8 mouse cellular contexts compared by ENCODE assay signal in genomic region chr14:51007914-51008713, GRCm38 (mm10). TPM values are rescaled to one million over a fixed set of nuclear protein-coding genes. Genes with fewer than 3 reads are reported as not detected.
DNase-seq lines count a peak whose midpoint lies in the region; ATAC-seq lines count a peak whose summit lies in the region.

No protein-coding gene starts in this region.

- no peaks in the 10 kb centered on the region for H3K9me3 ChIP-seq in forebrain, embryonic 13.5 days (replicated peaks)
- H3K9me3 ChIP-seq in forebrain, embryonic 11.5 days (ENCODE audit: control insufficient read depth, low read length) = no peaks in the 10 kb centered on the region
- no peaks in the 10 kb centered on the region for H3K9me3 ChIP-seq in lung, embryonic 15.5 days

- H3K36me3 ChIP-seq in forebrain, embryonic 13.5 days (ENCODE audit: poor library complexity, severe bottlenecking) = no peaks in the 10 kb centered on the region
- no peaks in the 10 kb centered on the region for H3K36me3 ChIP-seq in forebrain, embryonic 11.5 days (ENCODE audit: control insufficient read depth, insufficient read depth, low read length)
- H3K36me3 ChIP-seq in lung, embryonic 15.5 days = no peaks in the 10 kb centered on the region

- no peak overlapping the region for H3K9ac ChIP-seq in forebrain, embryonic 13.5 days
- H3K9ac ChIP-seq in forebrain, embryonic 11.5 days (ENCODE audit: low read length) = no peak overlapping the region
- no peak overlapping the region for H3K9ac ChIP-seq in lung, embryonic 15.5 days

- no peak overlapping the region for H3K4me2 ChIP-seq in forebrain, embryonic 13.5 days
- H3K4me2 ChIP-seq in forebrain, embryonic 11.5 days (ENCODE audit: low read depth, low read length, severe bottlenecking) = no peak overlapping the region
- no peak overlapping the region; the same call in 1 of the 2 replicates for H3K4me2 ChIP-seq in lung, embryonic 15.5 days

- DNase-seq in forebrain, embryonic 11.5 days (ENCODE audit: low spot score) = no peak
- peak; percentile 30 for DNase-seq in brain, embryonic 18.5 days (ENCODE audit: low read depth, low spot score)
- DNase-seq in heart, adult 9 months (ENCODE audit: low spot score in 2 of 2) = peak; percentile 87
- DNase-seq in kidney, postnatal 25 days = peak; percentile 44 to 74
- peak; percentile 13 for DNase-seq in urinary bladder, postnatal 25 days (ENCODE audit: low spot score)
- DNase-seq in cerebellum, adult 11 months = no peak

- 83% methylated on average over 13 of the region's 13 CpGs for WGBS in forebrain, embryonic 13.5 days
- 88% methylated on average over 13 of the region's 13 CpGs for WGBS in forebrain, embryonic 11.5 days
- 42% methylated on average over 13 of the region's 13 CpGs for WGBS in lung, embryonic 15.5 days

- H3K4me1 ChIP-seq in forebrain, embryonic 13.5 days = no peaks in the 10 kb centered on the region
- H3K4me1 ChIP-seq in forebrain, embryonic 11.5 days (replicated peaks; ENCODE audit: control insufficient read depth, insufficient read depth, low read length) = no peaks in the 10 kb centered on the region
- peaks cover 12% of the 10 kb centered on the region for H3K4me1 ChIP-seq in lung, embryonic 15.5 days

- no peaks in the 10 kb centered on the region for H3K27me3 ChIP-seq in forebrain, embryonic 13.5 days
- no peaks in the 10 kb centered on the region for H3K27me3 ChIP-seq in forebrain, embryonic 11.5 days (ENCODE audit: control insufficient read depth, insufficient read depth, low read length)
- no peaks in the 10 kb centered on the region for H3K27me3 ChIP-seq in lung, embryonic 15.5 days

- ATAC-seq in forebrain, embryonic 13.5 days = peak; percentile 38; the same call in 1 of the 2 replicates
- no peak for ATAC-seq in forebrain, embryonic 11.5 days (replicated peaks; ENCODE audit: low FRiP score)
- peak; percentile 94 for ATAC-seq in lung, embryonic 15.5 days (ENCODE audit: borderline replicate concordance, extremely low read depth, low FRiP score, low TSS enrichment)

- H3K4me3 ChIP-seq in forebrain, embryonic 13.5 days = no peak overlapping the region
- no peak overlapping the region for H3K4me3 ChIP-seq in forebrain, embryonic 11.5 days (ENCODE audit: low read depth, low read length)
- H3K4me3 ChIP-seq in lung, embryonic 15.5 days = no peak overlapping the region

- no peak overlapping the region for H3K27ac ChIP-seq in forebrain, embryonic 13.5 days
- H3K27ac ChIP-seq in forebrain, embryonic 11.5 days (ENCODE audit: low read depth, low read length) = no peak overlapping the region
- H3K27ac ChIP-seq in lung, embryonic 15.5 days = peak overlapping the region; percentile 94

RNA-seq across cellular contexts. Expression of gene Rnase10, which starts 0.6 kb away (rescaled TPM):
- not detected in 2 replicates for polyA plus RNA-seq in forebrain, embryonic 13.5 days (2015; fragmentation: Nextera tagmentation; extraction: Ambion mirVana)
- not detected in 2 replicates for polyA plus RNA-seq in forebrain, embryonic 11.5 days (2014; fragmentation: Nextera tagmentation; extraction: Ambion mirVana)
- 0.25 and 0.28 TPM in 2 replicates for polyA plus RNA-seq in lung, embryonic 15.5 days (2015; fragmentation: Nextera tagmentation; extraction: Ambion mirVana)

RNA-seq across cellular contexts. Expression of gene Rnase9, which starts 33.6 kb away (rescaled TPM):
- not detected in 2 replicates for polyA plus RNA-seq in forebrain, embryonic 13.5 days (2015; fragmentation: Nextera tagmentation; extraction: Ambion mirVana)
- polyA plus RNA-seq in forebrain, embryonic 11.5 days (2014; fragmentation: Nextera tagmentation; extraction: Ambion mirVana) = not detected in 2 replicates
- not detected in 2 replicates for polyA plus RNA-seq in lung, embryonic 15.5 days (2015; fragmentation: Nextera tagmentation; extraction: Ambion mirVana)

RNA-seq across cellular contexts. Expression of gene Rnase11, which starts 41.8 kb away (rescaled TPM):
- not detected in 2 replicates for polyA plus RNA-seq in forebrain, embryonic 13.5 days (2015; fragmentation: Nextera tagmentation; extraction: Ambion mirVana)
- not detected in 2 replicates for polyA plus RNA-seq in forebrain, embryonic 11.5 days (2014; fragmentation: Nextera tagmentation; extraction: Ambion mirVana)
- polyA plus RNA-seq in lung, embryonic 15.5 days (2015; fragmentation: Nextera tagmentation; extraction: Ambion mirVana) = not detected in 2 replicates

RNA-seq across cellular contexts. Expression of gene Rnase12, which starts 49.3 kb away (rescaled TPM):
- not detected in 2 replicates for polyA plus RNA-seq in forebrain, embryonic 13.5 days (2015; fragmentation: Nextera tagmentation; extraction: Ambion mirVana)
- not detected in 2 replicates for polyA plus RNA-seq in forebrain, embryonic 11.5 days (2014; fragmentation: Nextera tagmentation; extraction: Ambion mirVana)
- polyA plus RNA-seq in lung, embryonic 15.5 days (2015; fragmentation: Nextera tagmentation; extraction: Ambion mirVana) = not detected in 2 replicates

RNA-seq across cellular contexts. Expression of gene Pnp2, which starts 52.3 kb away (rescaled TPM):
- polyA plus RNA-seq in forebrain, embryonic 13.5 days (2015; fragmentation: Nextera tagmentation; extraction: Ambion mirVana) = 0.52 TPM in 1 of 2 replicates, not detected in the other
- polyA plus RNA-seq in forebrain, embryonic 11.5 days (2014; fragmentation: Nextera tagmentation; extraction: Ambion mirVana) = 0.24 and 0.39 TPM in 2 replicates
- 0.38 and 0.76 TPM in 2 replicates for polyA plus RNA-seq in lung, embryonic 15.5 days (2015; fragmentation: Nextera tagmentation; extraction: Ambion mirVana)

Comparison
In these comparisons a context has a peak if more than half of its experiments do, and no peak if none do; other contexts are left out.
1. DNase-seq: peak in brain, embryonic 18.5 days (single experiment), heart, adult 9 months (2 of 2), kidney, postnatal 25 days (2 of 2) and urinary bladder, postnatal 25 days (single experiment); none in forebrain, embryonic 11.5 days (single experiment) and cerebellum, adult 11 months (single experiment).